Mouse (Mus musculus) v-Abl transformed pro-B cells (cell line): ENCODE data around the gene Aifm3.

Source experiments
- in situ Hi-C, 2 experiments: fragments of 400-800 bp; cut with MboI; formaldehyde crosslinking; loops; one replicate each; pipeline ENCODE4 v1.15.1; 2025; ENCODE audit not compliant: unreplicated experiment in 2 of 2

Aifm3 gene

DNA sequence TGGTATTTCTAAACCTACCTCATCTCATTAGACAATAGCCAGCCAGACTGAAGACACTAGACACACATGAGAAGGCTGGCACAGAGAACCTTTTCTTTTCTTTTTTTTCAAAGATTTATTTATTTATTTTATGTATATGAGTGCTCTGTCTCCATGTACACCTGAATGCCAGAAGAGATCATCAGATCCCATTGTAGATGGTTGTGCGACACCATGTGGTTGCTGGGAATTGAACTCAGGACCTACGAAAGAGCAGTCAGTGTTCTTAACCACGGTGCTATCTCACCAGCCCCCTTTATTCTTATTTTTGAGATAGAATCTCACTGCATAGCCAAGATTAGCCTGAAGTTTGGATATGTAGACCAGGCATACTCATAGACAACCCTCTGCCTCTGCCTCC, 47.2 kb downstream of the Aifm3 start:
- in situ Hi-C loops = no loop called here

DNA sequence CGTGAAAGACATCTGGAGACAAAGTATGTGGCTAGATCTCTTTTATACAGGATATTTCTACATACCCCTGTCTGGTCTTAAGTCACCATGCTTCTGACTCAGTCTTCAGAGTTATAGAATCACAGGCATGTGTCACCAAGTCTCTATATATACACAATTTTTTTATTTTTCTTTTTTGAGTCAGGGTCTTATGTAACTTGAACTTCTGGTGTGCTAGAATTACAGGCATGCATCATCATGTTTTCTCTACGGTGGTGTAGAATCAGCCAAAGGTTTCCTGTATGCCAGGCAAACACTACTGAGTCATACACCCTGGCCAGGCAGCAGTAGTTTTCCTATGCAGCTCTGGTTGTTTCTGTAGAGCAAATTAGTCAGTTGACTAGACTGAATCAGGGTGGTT, 53.2 kb downstream of the Aifm3 start:
- in situ Hi-C loops = no loop called here

DNA sequence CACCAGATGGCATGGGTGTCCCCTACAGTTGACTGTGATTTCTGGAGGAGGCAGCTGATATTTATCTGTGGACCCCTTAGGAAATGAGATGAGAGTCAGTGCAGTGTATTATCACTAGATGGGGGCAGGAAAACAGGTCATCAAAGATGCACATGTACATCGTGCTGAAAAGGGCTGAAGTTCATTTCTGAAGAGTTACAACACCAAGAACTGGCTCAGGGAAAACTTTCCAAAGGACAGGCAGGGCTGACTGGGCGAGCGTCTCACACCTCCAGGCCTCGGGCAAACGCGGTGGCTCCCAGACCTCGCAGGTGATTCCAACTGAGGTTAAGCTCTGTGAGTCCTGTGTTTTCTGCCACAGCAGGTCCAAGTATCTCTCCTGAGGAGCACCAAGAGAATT, 63.4 kb downstream of the Aifm3 start:
- in situ Hi-C loops = loop anchor here (10.0 to 25.0 kb wide), 2 partner anchors 182 to 484 kb away; partner anchors contain the start of gene Med15 (in 1 of the 2)

DNA sequence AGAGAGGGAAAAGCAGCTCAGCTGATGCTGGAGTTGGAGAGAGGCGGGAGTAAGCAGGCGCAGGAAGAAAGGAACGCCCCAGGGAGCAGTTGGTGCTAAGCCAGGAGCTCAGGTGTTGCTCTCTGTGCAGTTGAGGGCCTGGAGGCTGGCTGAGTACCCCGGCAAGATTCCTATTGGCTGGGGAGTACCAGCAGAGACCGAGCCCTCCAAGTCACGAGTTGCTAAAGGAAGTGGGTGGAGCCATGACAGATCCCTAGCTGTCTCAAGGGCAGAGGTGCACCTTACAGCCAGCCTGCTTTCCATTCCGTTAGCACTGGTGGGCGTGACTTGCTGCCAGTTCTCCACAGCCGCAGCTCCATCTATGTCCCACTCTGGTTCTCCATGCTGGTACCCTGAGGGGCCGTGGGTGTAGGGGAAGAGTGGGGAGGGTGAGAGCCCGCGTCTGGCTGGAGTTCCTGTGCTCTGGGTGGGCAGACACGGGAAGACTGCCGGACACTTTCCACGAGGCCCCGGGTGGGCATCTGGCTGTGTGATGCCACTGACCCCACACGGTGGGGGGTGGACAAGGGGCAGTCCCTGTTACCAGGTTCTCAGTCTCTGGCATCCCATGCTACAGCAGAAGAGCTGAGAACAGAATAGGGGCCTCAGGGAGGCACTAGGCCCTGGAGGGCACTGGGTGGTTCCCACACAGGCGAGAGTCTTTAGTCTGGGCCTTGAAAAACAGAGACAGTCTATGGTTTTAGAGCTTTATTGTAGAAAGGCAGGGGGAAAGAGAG, 64.7 kb downstream of the Aifm3 start:
- in situ Hi-C loops = loop anchor here (10.0 to 25.0 kb wide), 2 partner anchors 181 to 483 kb away; partner anchors contain the start of gene Med15 (in 1 of the 2)

DNA sequence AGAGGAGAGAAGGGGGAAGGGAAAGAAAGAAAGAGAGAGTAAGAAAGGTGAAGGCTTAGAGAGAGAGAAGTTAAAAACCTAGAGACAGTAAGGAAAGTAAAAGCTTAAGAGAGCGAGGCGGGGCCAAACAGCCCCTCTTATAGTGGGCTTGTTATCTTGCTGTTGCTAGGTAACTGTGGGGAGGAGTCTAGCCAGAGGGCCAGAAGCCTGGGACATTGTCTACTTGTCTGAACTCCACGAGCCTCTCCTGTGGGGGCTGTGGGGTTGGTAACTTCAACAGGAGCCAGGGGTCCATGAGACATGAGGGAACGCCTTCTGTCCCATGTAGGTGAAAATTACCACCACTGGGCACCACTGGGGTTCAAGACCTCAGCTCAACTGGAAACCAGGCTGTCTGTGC, 65.3 kb downstream of the Aifm3 start:
- in situ Hi-C loops = loop anchor here (5.0 to 25.0 kb wide), 3 partner anchors 180 to 483 kb away; partner anchors contain the start of gene Med15 (in 1 of the 2)

DNA sequence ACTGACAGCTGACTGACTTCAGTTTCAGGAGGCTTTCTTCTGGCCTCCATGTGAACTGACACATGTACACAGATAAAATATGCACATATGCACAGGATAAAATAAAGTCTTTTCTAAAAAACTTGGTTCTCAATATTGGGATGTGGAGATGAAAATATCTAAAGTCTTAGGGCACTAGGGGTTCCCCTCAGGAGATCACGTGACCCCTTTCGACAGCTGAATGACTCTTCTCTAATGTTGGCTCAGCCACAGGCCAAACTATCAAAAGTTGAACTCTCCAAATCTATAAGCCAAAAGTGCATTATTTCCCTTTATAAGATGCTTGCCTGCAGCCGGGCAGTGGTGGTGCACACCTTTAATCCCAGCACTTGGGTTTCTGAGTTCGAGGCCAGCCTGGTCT, 66.8 kb downstream of the Aifm3 start:
- in situ Hi-C loops = loop anchor here (5.0 to 25.0 kb wide), 3 partner anchors 179 to 481 kb away; partner anchors contain the start of gene Med15 (in 1 of the 2)

DNA sequence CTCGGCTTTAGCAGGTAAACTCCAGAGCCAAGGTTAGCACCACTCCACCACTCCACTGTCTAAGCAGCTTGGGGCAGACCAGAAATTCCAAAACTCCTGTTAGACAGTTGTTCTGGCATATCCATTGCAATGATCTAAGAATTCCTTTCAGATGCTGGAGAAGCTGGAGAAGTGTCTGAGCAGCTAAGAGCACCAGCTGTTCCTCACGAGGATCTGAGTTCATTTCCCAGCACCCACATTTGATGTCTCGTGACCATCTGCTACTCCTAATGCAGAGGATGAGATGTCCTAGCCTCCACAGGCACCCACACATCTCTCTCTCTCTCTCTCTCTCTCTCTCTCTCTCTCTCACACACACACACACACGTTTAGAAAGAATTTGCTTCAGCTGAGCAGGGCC, 67.5 kb downstream of the Aifm3 start:
- in situ Hi-C loops = loop anchor here (5.0 to 25.0 kb wide), 3 partner anchors 178 to 480 kb away; partner anchors contain the start of gene Med15 (in 1 of the 2)
